Mouse (Mus musculus) midbrain, postnatal 0 days (tissue): ENCODE measurements around the gene Lgr4. TPM values are rescaled to one million over a fixed set of nuclear protein-coding genes. Genes with fewer than 3 reads are reported as not detected.

Experiments
- ATAC-seq: fragments of 200-750 bp; cut with Nextera tagmentation; 2 replicates; pipeline ENCODE4 v1.8.0; 2017; ENCODE audit warnings: moderate number of reproducible peaks, mild to moderate bottlenecking, moderate TSS enrichment, moderate library complexity; ENCODE audit not compliant: low FRiP score
- DNase-seq: peaks from one replicate; pipeline ENCODE4 v3.0.0-alpha.2; 2015; ENCODE audit warnings: low spot score
- H3K27ac ChIP-seq: fragments of 300-500 bp; sonication (generic); 2 replicates; pipeline ENCODE4 v1.5.1; 2014; ENCODE audit warnings: low read depth, mild to moderate bottlenecking, low read length, mixed read lengths
- H3K27me3 ChIP-seq: fragments of 300-500 bp; sonication (generic); 2 replicates; pipeline ENCODE4 v1.6.1; 2014; ENCODE audit warnings: low read length, control low read depth, mixed read lengths; ENCODE audit not compliant: insufficient read depth
- H3K36me3 ChIP-seq: fragments of 300-500 bp; sonication (generic); 2 replicates; pipeline ENCODE4 v1.6.1; 2014; ENCODE audit warnings: low read length, control low read depth, mixed read lengths; ENCODE audit not compliant: insufficient read depth
- H3K4me1 ChIP-seq: fragments of 300-500 bp; sonication (generic); 2 replicates; pipeline ENCODE4 v1.6.1; 2014; ENCODE audit warnings: mild to moderate bottlenecking, control low read depth, antibody characterized with exemption, low read length, mixed read lengths; ENCODE audit not compliant: insufficient read depth
- H3K4me2 ChIP-seq: fragments of 300-500 bp; sonication (generic); 2 replicates; pipeline ENCODE4 v1.6.1; 2014; ENCODE audit warnings: low read depth, mild to moderate bottlenecking, low read length, mixed read lengths; ENCODE audit not compliant: poor library complexity, severe bottlenecking
- H3K4me3 ChIP-seq: fragments of 300-500 bp; sonication (generic); 2 replicates; pipeline ENCODE4 v1.5.1; 2014; ENCODE audit warnings: low read depth, mild to moderate bottlenecking, low read length, moderate library complexity
- H3K9ac ChIP-seq: fragments of 300-500 bp; sonication (generic); replicated peaks from 2 replicates; pipeline ENCODE4 v1.6.1; 2014; ENCODE audit warnings: mild to moderate bottlenecking, low read length, moderate library complexity, mixed read lengths; ENCODE audit not compliant: poor library complexity, severe bottlenecking
- H3K9me3 ChIP-seq: fragments of 300-500 bp; sonication (generic); 2 replicates; pipeline ENCODE4 v1.6.1; 2016; ENCODE audit warnings: low read length, control low read depth
- CTCF ChIP-seq: IDR thresholded peaks from 2 replicates; pipeline ENCODE4 v1.5.1; 2016; ENCODE audit warnings: antibody characterized with exemption, mild to moderate bottlenecking
- WGBS: fragments of 180-500 bp; shearing (Covaris S2); extraction: QIAGEN DNeasy Blood & Tissue Kit; methylation state at CpG from one replicate; pipeline ENCODE4 v1.1.7; 2014; 5-methylcytosine and 5-hydroxymethylcytosine counted together
- polyA plus RNA-seq: library from polyadenylated mRNA; unstranded; fragments of >200 nt; fragmentation: Nextera tagmentation; extraction: Ambion mirVana; gene quantifications from 2 replicates; pipeline ENCODE4 v1.2.1, GENCODE M21; 2015
- total RNA-seq: library from RNA; depleted of rRNA; stranded (reverse); fragments of >200 nt; gene quantifications from 2 replicates; pipeline ENCODE4 v1.2.3, GENCODE M21; 2014

The Lgr4 gene
- total and polyA plus RNA-seq, 2 experiments from 2014 or later = 9.9 to 33.4 TPM

DNA sequence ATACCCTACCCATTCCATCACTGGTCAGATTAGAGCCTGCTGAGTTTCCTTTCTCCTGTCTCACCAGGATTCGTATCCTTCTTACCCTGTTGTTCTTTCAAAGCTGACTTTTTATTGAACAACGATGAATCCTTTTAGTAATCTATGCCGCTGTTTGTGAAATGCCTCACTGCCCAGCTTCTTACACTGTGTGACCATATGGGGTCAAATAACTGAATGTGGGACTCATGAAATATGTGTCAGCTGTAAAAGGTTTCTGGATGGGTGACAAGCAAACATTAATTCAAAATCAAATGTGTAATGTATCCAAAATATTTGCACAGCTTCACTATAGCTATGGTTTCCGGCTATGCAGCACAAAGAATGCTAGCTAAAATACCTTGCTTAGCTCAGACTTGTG is 28.1 kb downstream of the Lgr4 start:
- Histone ChIP-seq H3K27me3 (no peaks in the 10 kb centered on the region), H3K9ac (no peak overlapping the region), H3K9me3 (no peaks in the 10 kb centered on the region), H3K36me3 (no peaks in the 10 kb centered on the region), H3K4me1 (no peaks in the 10 kb centered on the region), H3K4me3 (no peak overlapping the region), H3K27ac (no peak overlapping the region), H3K4me2 (no peak overlapping the region)
- ATAC-seq (no peak), DNase-seq (no peak)
- 55% methylated on average over 4 of the region's 4 CpGs for WGBS
- TF ChIP-seq CTCF = no peak

DNA sequence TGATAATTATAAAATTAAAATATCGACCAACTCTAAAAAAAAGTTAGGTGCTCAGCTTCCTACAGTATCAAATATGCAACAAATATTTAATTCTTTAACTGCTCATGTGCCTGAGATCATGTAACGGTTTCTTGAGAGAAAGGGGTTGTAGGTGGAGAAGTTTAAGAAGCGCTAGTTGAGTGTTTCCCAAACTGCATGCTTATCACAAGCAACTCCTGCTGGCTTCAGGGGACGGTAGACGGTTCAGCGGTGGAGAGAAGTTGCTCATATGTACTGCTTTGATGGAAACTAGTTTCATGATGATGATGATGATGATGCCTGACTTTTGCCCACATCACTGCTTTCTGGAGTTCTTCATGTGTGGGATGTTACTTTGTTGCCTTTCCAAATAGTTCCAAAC is 29.0 kb downstream of the Lgr4 start:
- no peak overlapping the region for H3K4me2 ChIP-seq
- H3K4me1 ChIP-seq = no peaks in the 10 kb centered on the region
- no peak for DNase-seq
- H3K9ac ChIP-seq = no peak overlapping the region
- ATAC-seq = no peak
- no peaks in the 10 kb centered on the region for H3K36me3 ChIP-seq
- no peaks in the 10 kb centered on the region for H3K27me3 ChIP-seq
- no peak overlapping the region for H3K4me3 ChIP-seq
- H3K27ac ChIP-seq = no peak overlapping the region
- 94% methylated on average over 6 of the region's 6 CpGs for WGBS
- H3K9me3 ChIP-seq = no peaks in the 10 kb centered on the region
- no peak for TF ChIP-seq CTCF

DNA sequence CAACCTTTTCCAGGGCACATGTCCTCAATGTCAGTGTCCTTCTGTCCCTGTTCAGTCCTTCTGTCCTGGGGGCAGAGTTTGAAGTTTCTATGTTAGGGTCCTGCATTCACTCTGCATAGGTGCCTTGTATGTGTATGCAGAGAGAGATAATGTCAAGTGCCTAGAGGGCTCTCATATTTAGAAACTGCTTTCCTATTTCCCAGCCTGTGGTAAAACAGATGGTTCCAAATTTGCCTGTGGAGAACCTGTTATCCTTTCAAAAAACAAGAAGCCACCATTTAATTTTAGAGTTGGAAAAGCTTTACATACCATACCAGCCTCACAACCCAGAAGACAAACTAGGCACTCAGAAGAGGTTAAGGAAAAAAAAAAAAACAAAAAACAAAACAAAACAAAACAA is 32.1 kb downstream of the Lgr4 start:
- H3K4me1 ChIP-seq = peaks cover 3% of the 10 kb centered on the region; the same call in 1 of the 2 replicates
- H3K4me3 ChIP-seq = no peak overlapping the region
- H3K9me3 ChIP-seq = no peaks in the 10 kb centered on the region
- H3K4me2 ChIP-seq = no peak overlapping the region
- H3K27ac ChIP-seq = no peak overlapping the region
- no peak for TF ChIP-seq CTCF
- ATAC-seq = no peak
- H3K27me3 ChIP-seq = no peaks in the 10 kb centered on the region
- H3K36me3 ChIP-seq = no peaks in the 10 kb centered on the region
- DNase-seq = no peak
- no peak overlapping the region for H3K9ac ChIP-seq

DNA sequence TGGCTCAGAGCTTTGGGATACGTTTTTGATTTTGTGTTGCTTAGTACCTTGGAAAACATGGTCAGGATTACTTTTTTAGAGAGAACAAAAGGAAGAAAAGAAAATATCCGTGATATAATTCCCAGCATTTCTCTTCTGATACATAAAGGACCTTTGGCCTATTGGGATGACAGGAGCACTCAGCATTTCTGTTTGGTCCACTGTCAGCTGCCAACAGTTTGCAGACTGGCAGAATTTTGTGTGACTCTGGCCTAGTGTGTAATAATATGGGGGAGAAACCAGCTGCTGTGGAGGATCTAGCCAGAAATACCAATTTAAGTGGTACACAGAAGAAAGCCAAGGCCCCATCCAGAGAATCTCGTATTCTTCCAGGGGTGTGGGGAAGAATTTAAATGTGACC is 32.9 kb downstream of the Lgr4 start:
- 59% methylated on average over 3 of the region's 3 CpGs for WGBS
- H3K27me3 ChIP-seq = no peaks in the 10 kb centered on the region
- H3K27ac ChIP-seq = no peak overlapping the region
- ATAC-seq = no peak
- H3K36me3 ChIP-seq = no peaks in the 10 kb centered on the region
- no peak overlapping the region for H3K4me3 ChIP-seq
- no peak for DNase-seq
- H3K9me3 ChIP-seq = no peaks in the 10 kb centered on the region
- H3K9ac ChIP-seq = no peak overlapping the region
- no peak overlapping the region for H3K4me2 ChIP-seq
- TF ChIP-seq CTCF = no peak
- peaks cover 3% of the 10 kb centered on the region; the same call in 1 of the 2 replicates for H3K4me1 ChIP-seq

DNA sequence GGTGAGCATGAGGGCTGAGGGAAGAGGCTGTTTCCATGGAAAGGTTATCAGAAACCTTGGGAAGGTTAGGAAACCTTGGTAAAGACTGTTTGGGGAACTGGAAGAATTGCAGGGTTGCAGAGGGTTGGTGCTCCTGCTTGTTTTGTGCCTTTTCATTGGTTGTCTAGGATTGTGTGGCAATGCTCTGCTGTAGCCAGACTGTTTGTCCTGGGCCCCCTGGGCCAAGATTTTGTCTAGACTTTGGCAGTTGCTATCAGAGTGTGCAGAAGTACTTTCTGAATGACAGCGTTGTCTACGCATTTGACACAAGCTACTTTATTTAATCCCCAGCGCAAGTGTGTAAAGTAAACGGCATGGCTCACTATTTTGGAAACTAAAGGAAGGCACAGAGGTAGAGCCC is 33.6 kb downstream of the Lgr4 start:
- no peak for TF ChIP-seq CTCF
- peaks cover 3% of the 10 kb centered on the region; the same call in 1 of the 2 replicates for H3K4me1 ChIP-seq
- H3K36me3 ChIP-seq = no peaks in the 10 kb centered on the region
- H3K27me3 ChIP-seq = no peaks in the 10 kb centered on the region
- H3K27ac ChIP-seq = no peak overlapping the region
- no peak overlapping the region for H3K4me2 ChIP-seq
- no peak overlapping the region for H3K9ac ChIP-seq
- no peaks in the 10 kb centered on the region for H3K9me3 ChIP-seq
- WGBS = 64% methylated on average over 4 of the region's 4 CpGs
- DNase-seq (no peak), ATAC-seq (no peak)
- H3K4me3 ChIP-seq = no peak overlapping the region

DNA sequence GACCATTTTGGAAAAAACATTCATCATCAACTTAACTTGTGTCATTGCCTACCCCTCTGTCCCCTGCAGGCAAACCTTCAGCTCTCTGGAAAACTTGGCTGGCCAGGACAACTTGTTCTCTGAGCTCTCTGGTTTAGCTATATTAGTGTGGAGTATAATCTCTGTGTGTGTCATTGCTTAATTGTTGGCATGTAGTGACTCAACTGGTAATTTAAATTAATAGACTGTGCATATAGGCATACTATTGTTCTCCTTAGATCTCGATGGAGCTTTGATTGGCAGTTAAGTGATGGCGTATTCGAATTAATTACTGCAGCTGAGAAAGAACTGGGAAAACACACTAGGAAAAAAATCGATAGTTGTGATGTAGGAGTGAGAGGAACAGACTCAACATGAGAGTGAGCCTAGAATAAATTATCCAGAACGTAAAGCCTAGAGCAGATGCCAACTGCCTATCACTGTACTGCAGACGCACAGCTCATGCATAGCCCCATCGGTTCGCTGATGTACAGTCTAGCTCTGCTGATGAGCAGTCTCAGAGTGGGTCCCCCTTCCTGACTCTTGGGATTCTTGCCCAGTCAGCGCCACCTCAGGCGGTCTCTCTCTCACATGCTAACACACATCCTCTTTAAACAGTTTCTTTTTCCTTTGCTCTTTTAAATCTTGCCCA is 35.7 kb downstream of the Lgr4 start:
- H3K4me3 ChIP-seq = no peak overlapping the region
- H3K9ac ChIP-seq = no peak overlapping the region
- peaks cover 3% of the 10 kb centered on the region; the same call in 1 of the 2 replicates for H3K4me1 ChIP-seq
- TF ChIP-seq CTCF = no peak
- no peaks in the 10 kb centered on the region for H3K36me3 ChIP-seq
- ATAC-seq (peak; percentile 61; the same call in 1 of the 2 replicates), DNase-seq (no peak)
- 43% methylated on average over 10 of the region's 10 CpGs for WGBS
- no peaks in the 10 kb centered on the region for H3K27me3 ChIP-seq
- no peak overlapping the region for H3K4me2 ChIP-seq
- no peaks in the 10 kb centered on the region for H3K9me3 ChIP-seq
- H3K27ac ChIP-seq = no peak overlapping the region
